Mouse (Mus musculus): Measurements from ENCODE around the gene Dtnbp1. TPM values are rescaled to one million over a fixed set of nuclear protein-coding genes. Genes with fewer than 3 reads are reported as not detected.

Gene Dtnbp1
- polyA plus RNA-seq, 1 experiment = 63.7 TPM

DNA sequence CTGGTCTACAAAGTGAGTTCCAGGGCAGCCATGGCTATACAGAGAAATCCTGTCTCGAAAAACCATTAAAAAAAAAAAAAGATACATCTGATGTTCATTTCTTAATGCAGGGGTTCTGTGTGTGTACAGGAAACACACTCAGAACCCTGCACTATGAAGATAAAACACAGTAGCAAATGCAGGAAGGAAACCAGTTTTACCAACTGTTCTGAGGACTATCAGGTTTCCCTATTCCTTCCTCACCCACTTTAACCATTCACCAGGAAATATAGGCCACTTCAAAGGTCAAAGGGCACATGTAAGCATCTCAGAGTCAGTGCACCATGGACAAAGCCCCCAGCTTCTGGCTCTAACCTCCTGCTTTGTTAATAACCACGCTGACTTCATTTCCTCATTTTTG, 16.6 kb downstream of the Dtnbp1 start:
- no peak; the same call in 2 of the 3 replicates for TF ChIP-seq GATA1 (IDR thresholded peaks at IDR 0.05; ENCODE audit: borderline replicate concordance, low read length)
- TF ChIP-seq FLI1 (IDR thresholded peaks at IDR 0.05; ENCODE audit: low read length) = no peak
- Histone ChIP-seq H3K9me3 (no peaks in the 10 kb centered on the region), H3K4me3 (replicated peaks) (peak overlapping the region; percentile 11), H3K4me1 (peaks cover 87% of the 10 kb centered on the region), H3K27me3 (replicated peaks) (no peaks in the 10 kb centered on the region), H3K36me3 (replicated peaks; ENCODE audit: low read length) (peaks cover 55% of the 10 kb centered on the region)

DNA sequence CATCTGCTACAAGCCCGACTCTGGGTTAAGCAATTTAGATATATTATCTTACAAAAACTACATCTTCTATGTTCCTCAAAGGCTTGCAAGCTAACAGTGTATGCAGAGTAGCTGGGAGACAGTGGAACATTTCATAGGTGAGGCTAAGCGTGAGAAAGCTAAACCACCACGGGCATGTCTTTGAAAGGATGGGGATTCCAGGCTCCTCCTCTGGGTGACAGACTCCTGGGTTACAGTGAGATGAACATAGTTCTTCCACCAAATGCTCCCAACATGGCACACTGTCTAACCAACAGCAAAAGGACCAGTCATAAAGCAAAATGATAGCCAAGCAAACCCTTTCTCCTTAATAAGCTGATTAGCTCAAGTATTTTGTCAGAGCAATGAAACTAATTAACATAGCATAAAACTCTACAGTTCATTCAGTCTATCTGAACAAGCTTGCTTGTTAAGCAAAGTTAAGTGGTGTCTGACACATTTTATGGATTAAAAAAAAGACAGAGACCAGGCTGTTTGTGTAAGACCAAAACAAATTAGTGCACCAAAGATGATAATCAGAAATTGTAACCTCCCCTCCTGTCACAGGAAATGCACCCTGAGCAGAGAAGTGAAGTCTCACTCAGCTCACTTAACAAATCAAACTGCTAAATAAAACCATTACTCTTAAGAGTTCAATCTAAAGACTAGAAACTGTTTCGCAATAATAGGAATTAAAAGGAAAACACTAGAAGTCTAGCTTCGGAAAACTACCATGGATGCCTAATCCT, 18.1 kb downstream of the Dtnbp1 start:
- peaks cover 49% of the 10 kb centered on the region for H3K36me3 ChIP-seq (replicated peaks; ENCODE audit: low read length)

DNA sequence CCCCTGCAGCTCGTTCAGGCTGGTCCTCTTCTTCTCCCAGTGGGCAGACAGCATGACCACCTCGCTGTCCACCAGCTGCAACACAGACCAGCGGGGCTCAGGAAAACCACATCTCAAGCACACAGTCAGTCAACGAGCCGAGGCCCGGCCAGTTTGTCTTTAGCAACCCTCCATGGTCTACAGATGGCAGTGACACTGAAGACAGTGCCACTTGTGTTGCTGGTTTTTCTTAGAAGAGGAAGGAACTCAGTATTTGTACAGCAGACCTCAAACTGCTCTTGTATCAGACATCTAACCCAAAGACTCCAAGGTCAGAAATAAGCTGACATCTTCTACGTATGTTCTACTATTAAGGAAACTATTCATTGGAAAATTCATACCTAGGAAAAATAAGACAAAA, 19.1 kb downstream of the Dtnbp1 start:
- Histone ChIP-seq H3K36me3 (replicated peaks; ENCODE audit: low read length) (peaks cover 44% of the 10 kb centered on the region), H3K4me1 (peaks cover 95% of the 10 kb centered on the region)
- TF ChIP-seq GATA1 (IDR thresholded peaks at IDR 0.05; ENCODE audit: borderline replicate concordance, low read length) (no peak), FLI1 (IDR thresholded peaks at IDR 0.05; ENCODE audit: low read length) (no peak)

More for the DNA sequence above, 18.1 kb downstream of the Dtnbp1 start:
- Histone ChIP-seq H3K9me3 (no peaks in the 10 kb centered on the region), H3K4me3 (replicated peaks) (no peak overlapping the region), H3K27me3 (replicated peaks) (no peaks in the 10 kb centered on the region), H3K4me1 (peaks cover 93% of the 10 kb centered on the region)
- TF ChIP-seq FLI1 (IDR thresholded peaks at IDR 0.05; ENCODE audit: low read length) (no peak), GATA1 (IDR thresholded peaks at IDR 0.05; ENCODE audit: borderline replicate concordance, low read length) (no peak)

DNA sequence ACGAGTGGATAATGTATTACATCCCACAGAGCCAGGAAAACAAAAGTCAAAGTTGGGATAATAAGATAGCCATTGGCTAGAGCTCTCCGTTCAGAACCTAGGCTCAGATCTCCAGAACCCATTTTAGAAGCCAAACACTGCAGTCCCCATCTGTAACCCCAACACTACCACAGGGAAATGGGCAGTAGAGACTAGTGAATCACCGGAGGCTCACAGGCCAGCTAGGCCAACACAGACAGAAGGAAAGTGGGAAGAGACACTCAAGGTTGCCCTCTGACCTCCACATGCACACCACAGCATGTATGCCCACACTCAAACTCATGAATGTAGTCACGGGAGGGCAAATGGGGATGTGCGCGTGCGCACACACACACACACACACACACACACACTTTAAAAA, 22.5 kb downstream of the Dtnbp1 start:
- TF ChIP-seq FLI1 (IDR thresholded peaks at IDR 0.05; ENCODE audit: low read length) (no peak), GATA1 (IDR thresholded peaks at IDR 0.05; ENCODE audit: borderline replicate concordance, low read length) (no peak)
- Histone ChIP-seq H3K4me1 (peaks cover 90% of the 10 kb centered on the region), H3K4me3 (replicated peaks) (peak overlapping the region; percentile 19), H3K27me3 (replicated peaks) (no peaks in the 10 kb centered on the region), H3K9me3 (no peaks in the 10 kb centered on the region), H3K36me3 (replicated peaks; ENCODE audit: low read length) (peaks cover 57% of the 10 kb centered on the region)

More for the DNA sequence above, 19.1 kb downstream of the Dtnbp1 start:
- Histone ChIP-seq H3K9me3 (no peaks in the 10 kb centered on the region), H3K27me3 (replicated peaks) (no peaks in the 10 kb centered on the region), H3K4me3 (replicated peaks) (peak overlapping the region; percentile 90)

DNA sequence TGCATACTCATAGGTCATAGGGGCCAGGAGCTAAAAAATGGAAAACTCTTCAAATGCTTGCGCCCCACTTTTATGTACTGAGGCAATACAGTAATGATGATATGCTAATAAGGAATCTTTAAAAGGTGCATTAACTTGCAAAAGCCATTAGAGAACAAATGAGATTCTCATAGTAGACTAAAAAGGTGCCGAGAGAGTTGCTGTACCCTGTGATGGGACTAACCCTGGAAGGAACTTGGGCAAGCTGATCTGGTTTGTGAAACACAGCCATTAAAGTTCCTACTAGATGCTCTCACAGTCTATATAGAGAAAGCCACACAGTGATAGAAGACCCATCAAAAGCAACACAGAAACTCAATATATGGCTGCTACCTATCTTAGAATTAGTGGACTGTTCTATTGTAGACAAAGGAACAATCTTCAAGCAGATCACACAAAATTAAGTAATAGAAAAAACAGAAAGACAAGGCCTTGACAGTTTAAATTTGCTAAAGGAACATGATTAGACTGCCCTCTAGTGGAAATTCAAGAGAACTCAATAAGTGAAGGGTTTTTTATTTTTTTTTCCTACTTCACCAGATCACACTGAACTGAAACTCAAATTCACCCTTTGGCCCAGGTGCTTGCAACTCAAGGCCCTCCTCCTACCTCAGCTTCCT, 24.3 kb downstream of the Dtnbp1 start:
- no peak overlapping the region for H3K4me3 ChIP-seq (replicated peaks)
- peaks cover 91% of the 10 kb centered on the region for H3K4me1 ChIP-seq
- no peaks in the 10 kb centered on the region for H3K9me3 ChIP-seq
- peaks cover 67% of the 10 kb centered on the region for H3K36me3 ChIP-seq (replicated peaks; ENCODE audit: low read length)
- no peaks in the 10 kb centered on the region for H3K27me3 ChIP-seq (replicated peaks)
- no peak for TF ChIP-seq FLI1 (IDR thresholded peaks at IDR 0.05; ENCODE audit: low read length)
- TF ChIP-seq GATA1 (IDR thresholded peaks at IDR 0.05; ENCODE audit: borderline replicate concordance, low read length) = no peak

DNA sequence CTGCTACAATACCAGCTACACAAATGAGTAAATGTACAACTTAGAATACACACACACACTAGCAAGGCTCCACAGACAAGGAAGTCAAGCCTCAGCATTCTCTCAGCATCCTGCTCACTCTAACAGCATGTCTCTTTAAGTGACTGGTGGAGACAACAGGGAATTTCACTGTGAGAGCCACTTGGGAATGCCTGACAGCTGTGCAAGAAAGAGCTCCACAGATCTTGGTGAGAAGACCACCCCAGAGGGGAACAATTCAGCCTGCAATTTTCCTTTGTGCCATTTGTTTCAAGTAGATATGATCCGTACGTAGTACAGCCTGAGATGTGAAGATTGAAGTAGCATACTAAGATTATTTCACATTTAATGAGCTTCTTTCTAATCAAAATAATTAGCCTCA, 24.9 kb downstream of the Dtnbp1 start:
- no peak for TF ChIP-seq GATA1 (IDR thresholded peaks at IDR 0.05; ENCODE audit: borderline replicate concordance, low read length)
- no peak for TF ChIP-seq FLI1 (IDR thresholded peaks at IDR 0.05; ENCODE audit: low read length)

DNA sequence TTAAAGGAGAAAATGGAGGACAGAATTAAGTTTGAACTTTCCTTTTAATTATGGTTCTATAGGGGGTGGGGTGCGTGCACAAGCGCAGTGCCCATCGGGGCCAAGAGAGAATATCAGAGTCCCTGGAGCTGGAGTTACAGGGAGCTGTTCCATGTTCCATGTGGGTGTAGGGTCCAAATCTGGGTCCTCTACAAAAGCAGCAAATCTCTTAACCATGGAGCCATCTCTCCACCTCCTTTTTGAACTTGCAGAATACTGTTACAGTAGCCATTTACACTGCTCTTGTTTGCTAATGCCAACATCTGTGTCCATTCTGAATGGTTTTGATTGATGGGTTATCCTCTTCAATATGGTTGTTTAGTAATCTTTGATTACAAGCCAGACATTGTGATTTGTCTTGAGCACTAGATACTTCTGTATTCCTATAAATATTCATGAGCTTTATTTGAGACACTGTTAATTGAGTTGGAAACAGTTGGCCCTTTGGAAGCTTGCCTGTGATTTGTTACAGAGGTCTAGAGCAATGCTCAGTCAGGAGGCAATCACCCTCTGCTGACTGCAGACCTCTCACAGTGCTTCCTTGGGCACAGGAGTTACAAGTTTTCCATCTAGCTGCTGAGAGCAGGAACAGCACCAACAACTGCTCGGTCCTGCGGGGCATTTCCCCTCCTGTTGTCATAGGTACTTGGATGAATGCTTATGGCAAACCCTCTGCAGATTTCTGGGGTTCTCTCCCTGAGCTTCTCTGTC, 41.2 kb downstream of the Dtnbp1 start:
- Histone ChIP-seq H3K4me1 (peaks cover 40% of the 10 kb centered on the region), H3K36me3 (replicated peaks; ENCODE audit: low read length) (peaks cover 88% of the 10 kb centered on the region), H3K4me3 (replicated peaks) (no peak overlapping the region), H3K27me3 (replicated peaks) (no peaks in the 10 kb centered on the region), H3K9me3 (no peaks in the 10 kb centered on the region)
- TF ChIP-seq GATA1 (IDR thresholded peaks at IDR 0.05; ENCODE audit: borderline replicate concordance, low read length) (no peak), FLI1 (IDR thresholded peaks at IDR 0.05; ENCODE audit: low read length) (no peak)

More for the DNA sequence above, 24.9 kb downstream of the Dtnbp1 start:
- Histone ChIP-seq H3K36me3 (replicated peaks; ENCODE audit: low read length) (peaks cover 69% of the 10 kb centered on the region), H3K9me3 (no peaks in the 10 kb centered on the region), H3K4me1 (peaks cover 91% of the 10 kb centered on the region), H3K27me3 (replicated peaks) (no peaks in the 10 kb centered on the region), H3K4me3 (replicated peaks) (no peak overlapping the region)

DNA sequence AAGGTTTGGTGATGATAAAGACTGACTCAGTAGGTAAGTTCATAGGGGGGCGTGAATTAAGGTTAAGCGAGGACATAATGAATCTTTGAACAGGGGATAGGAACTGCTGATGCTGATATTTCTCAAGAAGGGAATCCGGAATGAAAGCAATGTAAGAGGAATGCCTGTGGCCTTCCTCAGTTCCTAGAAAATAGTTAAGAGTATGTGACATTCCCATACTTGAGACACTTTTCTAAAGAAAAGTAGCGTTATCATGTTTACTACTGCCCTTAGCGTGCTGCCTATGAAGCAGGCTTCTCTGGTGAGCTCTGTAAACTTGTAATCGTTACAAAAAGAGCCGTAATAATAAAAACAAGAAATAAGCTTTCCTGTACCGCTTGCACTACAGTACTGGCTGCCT, 44.9 kb downstream of the Dtnbp1 start:
- TF ChIP-seq GATA1 (IDR thresholded peaks at IDR 0.05; ENCODE audit: borderline replicate concordance, low read length) (no peak), FLI1 (IDR thresholded peaks at IDR 0.05; ENCODE audit: low read length) (no peak)
- H3K27me3 ChIP-seq (replicated peaks) = no peaks in the 10 kb centered on the region
- H3K9me3 ChIP-seq = no peaks in the 10 kb centered on the region
- H3K4me1 ChIP-seq = peaks cover 45% of the 10 kb centered on the region
- peaks cover 86% of the 10 kb centered on the region for H3K36me3 ChIP-seq (replicated peaks; ENCODE audit: low read length)
- no peak overlapping the region for H3K4me3 ChIP-seq (replicated peaks)

DNA sequence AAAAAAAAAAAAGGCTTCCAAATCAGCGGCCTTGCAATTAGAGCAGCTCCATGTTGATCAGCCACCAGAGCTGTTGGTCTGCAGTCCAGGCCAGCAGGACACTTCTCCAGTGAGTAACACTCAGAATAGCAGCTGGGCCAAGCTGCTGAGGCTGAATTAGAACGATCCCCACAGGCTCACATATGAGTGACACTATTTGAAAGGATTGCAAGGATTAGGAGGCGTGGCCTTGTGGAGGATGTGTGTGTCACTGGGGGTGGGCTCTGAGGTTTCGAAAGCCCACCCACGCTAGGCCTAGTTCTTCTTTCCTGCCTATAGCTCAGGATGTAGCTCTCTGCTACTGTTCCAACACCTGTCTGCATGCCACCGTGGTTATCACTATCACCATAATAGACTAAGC, 46.2 kb downstream of the Dtnbp1 start:
- H3K36me3 ChIP-seq (replicated peaks; ENCODE audit: low read length) = peaks cover 82% of the 10 kb centered on the region

More for the DNA sequence above, 46.2 kb downstream of the Dtnbp1 start:
- no peaks in the 10 kb centered on the region for H3K9me3 ChIP-seq
- no peaks in the 10 kb centered on the region for H3K27me3 ChIP-seq (replicated peaks)
- peaks cover 46% of the 10 kb centered on the region for H3K4me1 ChIP-seq
- H3K4me3 ChIP-seq (replicated peaks) = no peak overlapping the region
- TF ChIP-seq FLI1 (IDR thresholded peaks at IDR 0.05; ENCODE audit: low read length) (no peak), GATA1 (IDR thresholded peaks at IDR 0.05; ENCODE audit: borderline replicate concordance, low read length) (no peak)

Data from megakaryocyte, embryonic 14.5 days (primary cell).